ENCODE assay signal across 27 mouse cellular contexts in the genomic region with DNA sequence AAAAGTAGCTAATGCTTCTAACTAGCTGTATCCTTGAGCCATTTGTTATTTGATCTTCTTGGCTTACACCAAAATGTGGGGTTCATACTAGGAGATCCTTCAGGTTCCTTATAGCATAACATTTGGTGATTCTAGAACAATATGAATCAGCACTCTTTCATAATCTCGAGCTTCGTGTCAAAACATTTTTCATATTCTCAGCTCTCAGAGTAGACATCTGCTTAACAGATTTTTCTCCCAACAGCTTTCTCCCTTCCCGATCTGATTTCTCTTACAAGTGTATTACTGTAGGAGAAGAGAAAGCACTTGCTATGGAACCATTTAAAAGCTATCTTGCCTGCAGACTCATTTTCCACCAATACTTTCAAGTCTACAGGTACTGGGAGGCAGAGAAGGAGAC.
DNase-seq lines count a peak whose midpoint lies in the region; ATAC-seq and TF ChIP-seq lines count a peak whose summit lies in the region.
"Had no signal": no experiment of that assay in that cellular context is flagged by ENCODE, and none has a peak within 500 bp of the region (broad histone marks: within the 10 kb centered on the region; RNA-seq: fewer than 3 reads in every experiment).

No protein-coding gene starts in this region.

- H3K27me3 ChIP-seq in forebrain, embryonic 13.5 days = no peaks in the 10 kb centered on the region
- no peaks in the 10 kb centered on the region for H3K27me3 ChIP-seq in forebrain, embryonic 10.5 days (ENCODE audit: poor library complexity, severe bottlenecking)
- H3K27me3 ChIP-seq: CH12.LX; embryonic facial prominence, embryonic 13.5 days; heart, embryonic 13.5 days; limb, embryonic 13.5 days; liver, embryonic 12.5 days had no signal

- ATAC-seq in forebrain, embryonic 13.5 days = peak; percentile 21; the same call in 1 of the 2 replicates
- ATAC-seq: activated CD4-positive, CD25-positive, alpha-beta regulatory T cell, adult 4 months; intestine, postnatal 0 days; liver, embryonic 12.5 days; liver, postnatal 0 days; midbrain, embryonic 16.5 days had no signal

- no peaks in the 10 kb centered on the region for H3K4me1 ChIP-seq in forebrain, embryonic 13.5 days
- H3K4me1 ChIP-seq in forebrain, embryonic 10.5 days = no peaks in the 10 kb centered on the region
- H3K4me1 ChIP-seq: embryonic facial prominence, embryonic 13.5 days; heart, embryonic 13.5 days; limb, embryonic 13.5 days; liver, embryonic 12.5 days had no signal

- H3K36me3 ChIP-seq in forebrain, embryonic 13.5 days (ENCODE audit: poor library complexity, severe bottlenecking) = no peaks in the 10 kb centered on the region
- no peaks in the 10 kb centered on the region for H3K36me3 ChIP-seq in forebrain, embryonic 10.5 days (replicated peaks)
- H3K36me3 ChIP-seq: embryonic facial prominence, embryonic 13.5 days; heart, embryonic 13.5 days; limb, embryonic 13.5 days; liver, embryonic 12.5 days had no signal

- H3K9me3 ChIP-seq in forebrain, embryonic 13.5 days (replicated peaks) = no peaks in the 10 kb centered on the region
- H3K9me3 ChIP-seq in forebrain, embryonic 10.5 days = no peaks in the 10 kb centered on the region
- H3K9me3 ChIP-seq: embryonic facial prominence, embryonic 13.5 days; heart, embryonic 13.5 days; limb, embryonic 13.5 days; liver, embryonic 12.5 days had no signal

- intact Hi-C loops in left cerebral cortex, adult 2 months (cut with DNase I) = no loop called here

- H3K4me3 ChIP-seq in forebrain, embryonic 13.5 days = no peak overlapping the region
- H3K4me3 ChIP-seq in forebrain, embryonic 10.5 days = no peak overlapping the region
- H3K4me3 ChIP-seq in left cerebral cortex, adult 2 months = no peak overlapping the region
- H3K4me3 ChIP-seq: embryonic facial prominence, embryonic 13.5 days; heart, embryonic 13.5 days; limb, embryonic 13.5 days; liver, embryonic 12.5 days had no signal

- no peak overlapping the region for H3K27ac ChIP-seq in forebrain, embryonic 13.5 days
- no peak overlapping the region for H3K27ac ChIP-seq in forebrain, embryonic 10.5 days
- peak overlapping the region; percentile 83 for H3K27ac ChIP-seq in left cerebral cortex, adult 2 months
- H3K27ac ChIP-seq: embryonic facial prominence, embryonic 13.5 days; heart, embryonic 13.5 days; hindbrain, embryonic 14.5 days; limb, embryonic 13.5 days; liver, embryonic 12.5 days had no signal

- no peak overlapping the region for H3K4me2 ChIP-seq in forebrain, embryonic 13.5 days
- H3K4me2 ChIP-seq: embryonic facial prominence, embryonic 13.5 days; heart, embryonic 13.5 days; hindbrain, embryonic 14.5 days; limb, embryonic 13.5 days; liver, embryonic 12.5 days; midbrain, embryonic 11.5 days had no signal

- TF ChIP-seq CTCF in left cerebral cortex, adult 2 months (IDR thresholded peaks at IDR 0.05) = no peak

- no peak for DNase-seq in forebrain, embryonic 10.5 days (ENCODE audit: extremely low spot score, low spot score)
- DNase-seq in frontal cortex, adult 2 months (ENCODE audit: extremely low spot score in 1 of 2, low spot score in 1 of 2) = peak; percentile 49 to 75
- DNase-seq in frontal cortex, postnatal 14 days (ENCODE audit: low spot score in 2 of 2) = no peak
- DNase-seq in left cerebral cortex, adult 2 months (ENCODE audit: extremely low spot score in 1 of 2, low spot score in 2 of 2) = no peak
- DNase-seq in left cerebral cortex, adult 8-10 months (ENCODE audit: low spot score in 2 of 2) = no peak
- peak; percentile 47 for DNase-seq in brain, embryonic 18.5 days (ENCODE audit: low read depth, low spot score)
- DNase-seq in thymus, postnatal 10 days (ENCODE audit: low spot score in 2 of 2) = no peak
- DNase-seq: adrenal gland, adult 2 months; adrenal gland, postnatal 36 days; cerebellum, adult 11 months; cerebellum, adult 9-11 months; heart, postnatal 10 days; kidney, adult 9 months; kidney, postnatal 10 days; liver, postnatal 0 days; lung, postnatal 36 days had no signal

- no peak overlapping the region for H3K9ac ChIP-seq in forebrain, embryonic 13.5 days
- H3K9ac ChIP-seq: embryonic facial prominence, embryonic 13.5 days; heart, embryonic 13.5 days; hindbrain, embryonic 14.5 days; limb, embryonic 13.5 days; liver, embryonic 12.5 days; liver, postnatal 0 days had no signal

- 90% methylated on average over 3 of the region's 3 CpGs for WGBS in forebrain, embryonic 13.5 days
- 87% methylated on average over 3 of the region's 3 CpGs for WGBS in forebrain, embryonic 10.5 days

Comparison
In these comparisons a context has a peak if more than half of its experiments do, and no peak if none do; other contexts are left out.
1. DNase-seq: peak in frontal cortex, adult 2 months (2 of 2) and brain, embryonic 18.5 days (single experiment); none in forebrain, embryonic 10.5 days (single experiment), frontal cortex, postnatal 14 days (0 of 2), left cerebral cortex, adult 2 months (0 of 2), left cerebral cortex, adult 8-10 months (0 of 2) and thymus, postnatal 10 days (0 of 2).